Mouse (Mus musculus) CD4-positive, CD25-positive, alpha-beta regulatory T cell (primary cell): ENCODE results near the gene 4930467E23Rik. TPM values are rescaled to one million over a fixed set of nuclear protein-coding genes. Genes with fewer than 3 reads are reported as not detected.

Source experiments
- polyA plus RNA-seq: library from polyadenylated mRNA; unstranded; fragments of 100-300 nt; shearing (Covaris generic); gene quantifications from one replicate; pipeline ENCODE4 v1.2.1, GENCODE M21; 2017

4930467E23Rik gene
- polyA plus RNA-seq: not detected

GRCm38 (mm10) chr8:19729276-19729675, at the start of gene 4930467E23Rik:
TSS of gene 4930467E23Rik (plus strand) at chr8:19729576.

Other genes with a start within 250 kb of the 4930467E23Rik start
- not detected for gene Defb7, start 234.5 kb upstream of the 4930467E23Rik start, polyA plus RNA-seq
- gene Gm31371, start 173.8 kb downstream of the 4930467E23Rik start, polyA plus RNA-seq: not detected